Mouse (Mus musculus) neural tube, embryonic 14.5 days (tissue): ENCODE measurements around the gene Tcp10b. TPM values are rescaled to one million over a fixed set of nuclear protein-coding genes. Genes with fewer than 3 reads are reported as not detected.
"Not testable (repeated sequence)": the region's sequence is repeated elsewhere in the genome, so short reads cannot be mapped to it uniquely, and the experiment has no call there.

Source experiments
- ATAC-seq: fragments of 200-750 bp; cut with Nextera tagmentation; 2 replicates; pipeline ENCODE4 v1.8.0; 2017; ENCODE audit warnings: low read depth, mild to moderate bottlenecking, moderate TSS enrichment, moderate library complexity
- H3K27ac ChIP-seq: fragments of 300-500 bp; sonication (generic); 2 replicates; pipeline ENCODE4 v1.5.1; 2014; ENCODE audit warnings: low read depth, mild to moderate bottlenecking, control low read depth, low read length, moderate library complexity, mixed read lengths
- H3K27me3 ChIP-seq: fragments of 300-500 bp; sonication (generic); 2 replicates; pipeline ENCODE4 v1.6.1; 2014; ENCODE audit warnings: low read length; ENCODE audit not compliant: control insufficient read depth, insufficient read depth
- H3K36me3 ChIP-seq: fragments of 300-500 bp; sonication (generic); 2 replicates; pipeline ENCODE4 v1.6.1; 2014; ENCODE audit warnings: low read length, mixed read lengths; ENCODE audit not compliant: control insufficient read depth, insufficient read depth
- H3K4me1 ChIP-seq: fragments of 300-500 bp; sonication (generic); 2 replicates; pipeline ENCODE4 v1.6.1; 2014; ENCODE audit warnings: low read length; ENCODE audit not compliant: control insufficient read depth, insufficient read depth
- H3K4me2 ChIP-seq: fragments of 300-500 bp; sonication (generic); 2 replicates; pipeline ENCODE4 v1.6.1; 2014; ENCODE audit warnings: mild to moderate bottlenecking, low read depth, low read length, control low read depth
- H3K4me3 ChIP-seq: fragments of 300-500 bp; sonication (generic); 2 replicates; pipeline ENCODE4 v1.5.1; 2014; ENCODE audit warnings: low read depth, low read length, control low read depth, mixed read lengths
- H3K9ac ChIP-seq: fragments of 300-500 bp; sonication (generic); replicated peaks from 2 replicates; pipeline ENCODE4 v1.6.1; 2014; ENCODE audit warnings: low read depth, mild to moderate bottlenecking, control low read depth, low read length, mixed read lengths
- H3K9me3 ChIP-seq: fragments of 300-500 bp; sonication (generic); 2 replicates; pipeline ENCODE4 v1.6.1; 2016; ENCODE audit warnings: low read length; ENCODE audit not compliant: control insufficient read depth
- WGBS: fragments of 180-500 bp; shearing (Covaris S2); extraction: QIAGEN DNeasy Blood & Tissue Kit; methylation state at CpG from one replicate; pipeline ENCODE4 v1.1.7; 2014; 5-methylcytosine and 5-hydroxymethylcytosine counted together
- polyA plus RNA-seq: library from polyadenylated mRNA; unstranded; fragments of >200 nt; fragmentation: Nextera tagmentation; extraction: Ambion mirVana; gene quantifications from 2 replicates; pipeline ENCODE4 v1.2.1, GENCODE M21; 2014

Tcp10b gene
- polyA plus RNA-seq: 0.17 and 0.42 TPM in 2 replicates

DNA sequence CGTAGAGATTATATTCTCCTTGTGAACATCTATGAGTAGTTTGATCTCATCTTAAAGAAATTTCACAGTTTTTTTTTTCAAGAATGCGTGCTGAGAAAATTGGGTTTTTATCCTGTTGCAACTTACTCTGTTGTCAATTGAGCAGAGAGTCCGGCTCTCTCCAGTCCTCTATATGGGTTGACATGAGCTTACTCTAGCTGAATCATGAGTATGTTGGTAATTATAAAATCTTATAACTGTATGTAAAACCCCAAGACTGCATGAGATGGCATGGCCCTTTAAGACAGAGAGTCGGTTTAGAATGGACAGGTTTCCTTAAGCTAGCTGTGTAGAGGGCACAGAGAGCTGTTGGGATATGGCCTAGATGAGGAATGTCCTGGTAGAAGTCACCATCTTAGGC, at the start of gene Tcp10b:
Gene Tcp10b (plus strand): TSS at position 301 of the 400 bp plus-strand sequence.
- 92% methylated on average over 4 of the region's 4 CpGs for WGBS
- not testable (repeated sequence) for H3K4me1 ChIP-seq, H3K4me2 ChIP-seq, H3K4me3 ChIP-seq, H3K27ac ChIP-seq, H3K27me3 ChIP-seq, ATAC-seq, H3K9me3 ChIP-seq, H3K36me3 ChIP-seq, H3K9ac ChIP-seq

GRCm38 (mm10) chr17:13013316-13013715, 47.6 kb upstream of the Tcp10b start:
- H3K36me3 ChIP-seq: peaks cover 31% of the 10 kb centered on the region
- no peak overlapping the region for H3K9ac ChIP-seq
- ATAC-seq: no peak
- H3K4me3 ChIP-seq: no peak overlapping the region
- no peak overlapping the region for H3K4me2 ChIP-seq
- no peaks in the 10 kb centered on the region for H3K27me3 ChIP-seq
- H3K27ac ChIP-seq: no peak overlapping the region
- WGBS: 80% methylated on average over 3 of the region's 3 CpGs
- H3K9me3 ChIP-seq: no peaks in the 10 kb centered on the region
- peaks cover 8% of the 10 kb centered on the region; the same call in 1 of the 2 replicates for H3K4me1 ChIP-seq

DNA sequence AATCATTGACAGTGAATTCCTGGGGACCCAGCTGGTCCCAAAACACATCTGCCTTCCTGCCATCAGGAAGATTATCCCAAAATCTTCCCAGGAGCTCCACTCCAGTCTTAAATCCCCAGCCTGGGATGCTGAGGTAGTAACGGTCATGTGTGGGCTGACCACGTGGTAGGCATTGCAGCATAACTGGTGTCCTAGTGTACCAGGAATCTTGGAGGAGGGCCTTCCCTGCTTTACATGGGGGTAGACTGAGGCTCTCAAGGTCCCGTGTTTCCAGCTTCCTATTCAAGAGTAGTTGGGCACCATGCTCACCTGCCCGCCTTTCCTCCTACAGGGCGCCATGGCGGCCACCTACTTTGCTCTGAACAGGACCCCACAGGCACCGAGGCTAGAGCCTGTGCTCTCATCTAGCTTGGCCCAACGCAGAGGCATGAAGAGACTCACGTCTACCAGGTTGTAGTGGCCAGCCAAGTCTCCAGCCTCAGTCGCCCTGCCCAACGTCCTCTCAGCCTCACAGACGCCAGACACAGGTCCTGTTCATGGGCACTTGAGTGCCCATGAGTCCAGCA, 24.2 kb upstream of the Tcp10b start:
- H3K4me1 ChIP-seq, ATAC-seq, H3K4me2 ChIP-seq, H3K36me3 ChIP-seq, H3K9ac ChIP-seq, H3K27me3 ChIP-seq, H3K9me3 ChIP-seq, H3K27ac ChIP-seq, H3K4me3 ChIP-seq: not testable (repeated sequence)
- 88% methylated on average over 3 of the region's 12 CpGs for WGBS

GRCm38 (mm10) chr17:13043846-13044673, 16.8 kb upstream of the Tcp10b start:
- WGBS: 8% methylated on average over 3 of the region's 4 CpGs
- H3K9ac ChIP-seq, H3K27ac ChIP-seq, H3K4me2 ChIP-seq, H3K9me3 ChIP-seq, H3K36me3 ChIP-seq, H3K4me3 ChIP-seq, H3K4me1 ChIP-seq, H3K27me3 ChIP-seq: not testable (repeated sequence)
- peak; percentile 93 for ATAC-seq

- no CpG with 5 or more reads among the region's 8 CpGs for WGBS
- not testable (repeated sequence) for ATAC-seq
Observed at GRCm38 (mm10) chr17:13052124-13052813, 8.6 kb upstream of the Tcp10b start, which contains the start of gene Gpr31b. TSS of gene Gpr31b (minus strand) at chr17:13052296.

GRCm38 (mm10) chr17:13062882-13063281, 2.0 kb downstream of the Tcp10b start:
- H3K9ac ChIP-seq, H3K4me1 ChIP-seq, H3K27me3 ChIP-seq, H3K4me2 ChIP-seq, H3K36me3 ChIP-seq, ATAC-seq, H3K4me3 ChIP-seq, H3K27ac ChIP-seq, H3K9me3 ChIP-seq: not testable (repeated sequence)
- WGBS: 85% methylated on average over 4 of the region's 7 CpGs

More at GRCm38 (mm10) chr17:13052124-13052813, 8.6 kb upstream of the Tcp10b start, which contains the start of gene Gpr31b:
- H3K4me2 ChIP-seq, H3K27me3 ChIP-seq, H3K4me3 ChIP-seq, H3K9me3 ChIP-seq, H3K4me1 ChIP-seq, H3K27ac ChIP-seq, H3K9ac ChIP-seq, H3K36me3 ChIP-seq: not testable (repeated sequence)

DNA sequence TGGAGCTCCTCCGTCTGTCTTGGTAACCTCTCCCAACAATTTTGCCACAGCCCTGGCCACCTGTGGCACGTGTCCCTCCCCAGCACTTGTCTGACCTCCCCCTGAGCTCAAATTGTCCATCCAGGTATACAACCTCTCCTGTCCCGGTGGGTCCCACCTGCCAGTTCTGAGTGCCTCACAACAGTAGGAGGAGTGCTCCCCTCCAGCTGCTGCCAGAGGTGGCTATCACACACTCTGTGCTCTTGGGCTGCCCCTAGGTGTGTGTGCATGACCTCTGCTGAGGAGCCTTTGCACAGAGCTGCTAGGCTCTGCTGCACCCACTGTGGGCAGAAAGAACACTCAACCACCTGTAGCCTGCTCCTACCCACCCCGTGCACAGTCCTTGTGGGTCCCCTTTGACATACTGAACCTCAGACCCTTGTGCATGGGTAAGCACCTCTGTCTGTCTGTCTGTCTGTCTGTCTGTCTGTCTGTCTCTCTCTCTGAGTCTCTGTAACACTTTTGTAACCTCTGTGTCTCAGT, 7.0 kb downstream of the Tcp10b start:
- H3K27ac ChIP-seq, H3K4me2 ChIP-seq, H3K9ac ChIP-seq, H3K4me1 ChIP-seq, H3K36me3 ChIP-seq, H3K27me3 ChIP-seq, ATAC-seq, H3K9me3 ChIP-seq, H3K4me3 ChIP-seq: not testable (repeated sequence)
- WGBS: 89% methylated on average over 1 of the region's 4 CpGs

DNA sequence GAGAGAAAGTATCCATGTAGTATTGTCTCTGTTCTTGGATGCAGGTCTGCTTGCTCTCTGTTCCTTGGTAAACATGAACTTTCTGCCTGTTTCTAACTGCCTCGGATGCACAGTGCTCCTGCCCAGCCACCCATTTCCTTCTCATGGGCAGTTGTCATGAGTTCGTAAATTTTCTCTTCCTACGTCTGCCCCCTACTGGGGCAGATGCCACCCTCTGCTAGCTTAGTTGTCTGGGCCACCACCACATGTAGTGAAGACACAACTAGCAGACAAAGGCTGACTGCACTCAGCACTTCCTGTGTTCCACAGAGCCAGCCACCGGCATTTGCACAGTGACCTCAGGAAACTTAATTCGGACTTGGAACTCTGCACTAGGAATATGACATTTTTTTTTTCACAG, 8.3 kb downstream of the Tcp10b start:
- ATAC-seq, H3K27me3 ChIP-seq, H3K9ac ChIP-seq, H3K4me3 ChIP-seq, H3K36me3 ChIP-seq, H3K9me3 ChIP-seq, H3K4me2 ChIP-seq, H3K27ac ChIP-seq, H3K4me1 ChIP-seq: not testable (repeated sequence)
- WGBS: 78% methylated on average over 3 of the region's 5 CpGs

GRCm38 (mm10) chr17:13091510-13091909, 30.6 kb downstream of the Tcp10b start:
- not testable (repeated sequence) for H3K27me3 ChIP-seq, H3K4me3 ChIP-seq, H3K4me2 ChIP-seq, H3K36me3 ChIP-seq, H3K27ac ChIP-seq, ATAC-seq, H3K9me3 ChIP-seq, H3K9ac ChIP-seq, H3K4me1 ChIP-seq
- WGBS: no CpG with 5 or more reads among the region's 1 CpGs
